In the genomic region with DNA sequence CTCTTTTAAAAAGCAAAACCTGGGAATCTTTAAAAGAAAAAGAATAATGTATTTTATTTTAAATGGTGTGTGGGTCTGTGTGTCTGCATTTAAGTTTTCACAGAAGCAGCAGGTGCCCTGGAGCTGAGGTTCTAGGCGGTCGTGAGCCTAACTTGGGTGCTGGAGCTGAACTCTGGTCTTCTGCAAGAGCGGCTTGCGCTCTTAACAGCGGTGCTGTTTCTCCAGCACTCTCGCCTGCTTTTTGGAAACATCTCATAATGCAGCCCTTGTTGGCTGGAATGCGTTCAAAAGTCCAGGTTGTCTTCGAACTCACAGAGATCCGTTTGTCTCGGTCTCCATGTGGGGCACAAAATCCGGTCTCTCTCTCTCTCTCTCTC, we compare ENCODE assay signal across 8 mouse cellular contexts. TPM values are rescaled to one million over a fixed set of nuclear protein-coding genes. Genes with fewer than 3 reads are reported as not detected.
A peak's percentile ranks its signal among the peaks of the same experiment; 100 is the strongest.
DNase-seq lines count a peak whose midpoint lies in the region; ATAC-seq and TF ChIP-seq lines count a peak whose summit lies in the region.

No protein-coding gene starts in this region.

- H3K27ac ChIP-seq in kidney, adult 2 months (ENCODE audit: insufficient read depth, low read depth, low read length), result no peak overlapping the region
- peak overlapping the region; percentile 61 for H3K27ac ChIP-seq in ES-E14 (ENCODE audit: insufficient read depth, low read depth, low read length, poor library complexity, severe bottlenecking)
- peak overlapping the region; percentile 89 for H3K27ac ChIP-seq in intestine, postnatal 0 days (ENCODE audit: low read depth, low read length)
- H3K27ac ChIP-seq in midbrain, embryonic 10.5 days (replicated peaks), result peak overlapping the region; percentile 90

- no peaks in the 10 kb centered on the region for H3K9me3 ChIP-seq in ES-E14 (ENCODE audit: control insufficient read depth, insufficient read depth, low read depth, low read length)
- no peaks in the 10 kb centered on the region for H3K9me3 ChIP-seq in erythroblast, embryonic 14.5 days (ENCODE audit: control insufficient read depth, low read length)
- no peaks in the 10 kb centered on the region for H3K9me3 ChIP-seq in intestine, postnatal 0 days (ENCODE audit: control insufficient read depth)
- no peaks in the 10 kb centered on the region for H3K9me3 ChIP-seq in midbrain, embryonic 10.5 days (replicated peaks)

- peaks cover 3% of the 10 kb centered on the region; the same call in 1 of the 2 replicates for H3K4me1 ChIP-seq in kidney, adult 2 months (ENCODE audit: control insufficient read depth, insufficient read depth, low read length)
- H3K4me1 ChIP-seq in ES-E14 (ENCODE audit: control insufficient read depth in 2 of 2, insufficient read depth in 2 of 2, low read length in 2 of 2, poor library complexity in 1 of 2), result peaks cover 5 to 11% of the 10 kb centered on the region in 2 experiments; a peak in 3 of 4 replicates
- peaks cover 44% of the 10 kb centered on the region for H3K4me1 ChIP-seq in erythroblast, embryonic 14.5 days (ENCODE audit: control insufficient read depth)
- peaks cover 4% of the 10 kb centered on the region; the same call in 1 of the 2 replicates for H3K4me1 ChIP-seq in intestine, postnatal 0 days (replicated peaks; ENCODE audit: control insufficient read depth, insufficient read depth, low read length)
- H3K4me1 ChIP-seq in midbrain, embryonic 10.5 days, result peaks cover 36% of the 10 kb centered on the region

- no peaks in the 10 kb centered on the region for H3K36me3 ChIP-seq in kidney, adult 2 months (ENCODE audit: control insufficient read depth, insufficient read depth, low read length)
- peaks cover 9% of the 10 kb centered on the region for H3K36me3 ChIP-seq in ES-E14 (ENCODE audit: control insufficient read depth, insufficient read depth, low read length, poor library complexity, severe bottlenecking)
- peaks cover 34% of the 10 kb centered on the region for H3K36me3 ChIP-seq in erythroblast, embryonic 14.5 days (ENCODE audit: control insufficient read depth)
- peaks cover 11% of the 10 kb centered on the region; the same call in 1 of the 2 replicates for H3K36me3 ChIP-seq in intestine, postnatal 0 days (ENCODE audit: control insufficient read depth, insufficient read depth)
- H3K36me3 ChIP-seq in midbrain, embryonic 10.5 days, result peaks cover 33% of the 10 kb centered on the region

- H3K4me3 ChIP-seq in kidney, adult 2 months (ENCODE audit: insufficient read depth, low read depth, low read length), result 0 out of 2 replicates have a peak overlapping the region, but pooled peaks have one; percentile 15
- peak overlapping the region; percentile 48 to 100 for H3K4me3 ChIP-seq in ES-E14 (ENCODE audit: insufficient read depth in 1 of 2, low read depth in 1 of 2, low read length in 2 of 2, poor library complexity in 1 of 2, severe bottlenecking in 1 of 2)
- peak overlapping the region; percentile 97 for H3K4me3 ChIP-seq in erythroblast, embryonic 14.5 days (replicated peaks)
- H3K4me3 ChIP-seq in intestine, postnatal 0 days (ENCODE audit: low read depth, low read length), result peak overlapping the region; percentile 86
- H3K4me3 ChIP-seq in midbrain, embryonic 10.5 days, result peak overlapping the region; percentile 79

- peak overlapping the region; percentile 81 for H3K4me2 ChIP-seq in intestine, postnatal 0 days (replicated peaks; ENCODE audit: low read depth)

- no peak for TF ChIP-seq CTCF in kidney, adult 2 months (conservative IDR thresholded peaks at IDR 0.05; ENCODE audit: insufficient read depth, insufficient read length, low read depth, low read length)
- TF ChIP-seq CTCF in intestine, postnatal 0 days (IDR thresholded peaks at IDR 0.05; ENCODE audit: low read depth), result no peak

- DNase-seq in kidney, adult 2 months, result no peak
- no peak for DNase-seq in kidney, postnatal 14 days
- no peak for DNase-seq in ES-E14 (ENCODE audit: low read depth, low spot score)
- no peak for DNase-seq in midbrain, embryonic 10.5 days (ENCODE audit: low spot score)
- no peak for DNase-seq in Muller cell, postnatal 12 days (ENCODE audit: inconsistent ontology term)
- DNase-seq in urinary bladder, postnatal 4 days (ENCODE audit: low spot score in 2 of 2), result no peak

- no peaks in the 10 kb centered on the region for H3K27me3 ChIP-seq in kidney, adult 2 months (replicated peaks; ENCODE audit: control insufficient read depth, insufficient read depth, low read length)
- H3K27me3 ChIP-seq in erythroblast, embryonic 14.5 days (ENCODE audit: control insufficient read depth), result no peaks in the 10 kb centered on the region
- H3K27me3 ChIP-seq in intestine, postnatal 0 days (replicated peaks; ENCODE audit: control insufficient read depth, insufficient read depth, low read length), result no peaks in the 10 kb centered on the region
- H3K27me3 ChIP-seq in midbrain, embryonic 10.5 days (ENCODE audit: low read depth, poor library complexity, severe bottlenecking), result no peaks in the 10 kb centered on the region

- H3K9ac ChIP-seq in ES-E14 (ENCODE audit: insufficient read depth, low read depth, low read length, poor library complexity, severe bottlenecking), result peak overlapping the region; percentile 59
- H3K9ac ChIP-seq in intestine, postnatal 0 days (ENCODE audit: low read depth, low read length), result peak overlapping the region; percentile 24

- ATAC-seq in intestine, postnatal 0 days, result peak; percentile 26

- WGBS in kidney, adult 2 months, result 9% methylated on average over 11 of the region's 11 CpGs
- 8% methylated on average over 11 of the region's 11 CpGs for WGBS in intestine, postnatal 0 days
- WGBS in midbrain, embryonic 10.5 days, result 9% methylated on average over 11 of the region's 11 CpGs

- TF ChIP-seq POLR2A in kidney, adult 2 months (IDR thresholded peaks at IDR 0.05; ENCODE audit: low read depth, low read length), result no peak

- in situ Hi-C loops in ES-E14 (cut with MboI; ENCODE audit: low sequenced_read_pairs in 2 of 2, unreplicated experiment in 2 of 2), result no loop called here

TF ChIP-seq in ES-E14, 5 proteins besides CTCF, POLR2A, EP300 and RAD21:
- TF ChIP-seq ZNF384 (IDR thresholded peaks at IDR 0.05; ENCODE audit: low read depth, low read length), result no peak
- TF ChIP-seq CHD2 (IDR thresholded peaks at IDR 0.05; ENCODE audit: low read depth, low read length), result no peak
- no peak for TF ChIP-seq ZC3H11A (IDR thresholded peaks at IDR 0.05; ENCODE audit: borderline replicate concordance, low read depth, low read length)
- TF ChIP-seq MAFK (IDR thresholded peaks at IDR 0.05; ENCODE audit: insufficient read depth, low read depth, low read length), result no peak
- no peak for TF ChIP-seq HCFC1 (IDR thresholded peaks at IDR 0.05; ENCODE audit: borderline replicate concordance, insufficient read depth, low read length)
TF ChIP-seq in ES-E14: peak in this region for 0.

RNA-seq across cellular contexts. Expression of a gene that starts 0.5 kb away (rescaled TPM):
- 12.4 and 12.7 TPM in 2 replicates for polyA plus RNA-seq in kidney, adult 2 months (2012; rRNA removed)
- total RNA-seq in ES-E14 (2012; rRNA removed), result 40.7 and 43.5 TPM in 2 replicates
- polyA plus RNA-seq in erythroblast, embryonic 14.5 days (2012), result 2.3 and 2.6 TPM in 2 replicates
- polyA plus RNA-seq in intestine, postnatal 0 days (2015; fragmentation: Nextera tagmentation; extraction: Ambion mirVana), result 23.3 and 24.1 TPM in 2 replicates
- 107 and 110 TPM in 2 replicates for polyA plus RNA-seq in midbrain, embryonic 10.5 days (2016; fragmentation: Nextera tagmentation; extraction: Ambion mirVana)

RNA-seq across cellular contexts. Expression of a gene that starts 1.3 kb away (rescaled TPM):
- polyA plus RNA-seq in kidney, adult 2 months (2012; rRNA removed), result 0.61 and 1.0 TPM in 2 replicates
- 11.4 and 44.2 TPM in 2 replicates for total RNA-seq in ES-E14 (2012; rRNA removed)
- polyA plus RNA-seq in erythroblast, embryonic 14.5 days (2012), result not detected in 2 replicates
- 0.55 and 0.86 TPM in 2 replicates for polyA plus RNA-seq in intestine, postnatal 0 days (2015; fragmentation: Nextera tagmentation; extraction: Ambion mirVana)
- polyA plus RNA-seq in midbrain, embryonic 10.5 days (2016; fragmentation: Nextera tagmentation; extraction: Ambion mirVana), result 3.9 and 6.7 TPM in 2 replicates

RNA-seq across cellular contexts. Expression of a gene that starts 9.2 kb away (rescaled TPM):
- polyA plus RNA-seq in kidney, adult 2 months (2012; rRNA removed), result 101 and 111 TPM in 2 replicates
- 23.2 and 32.8 TPM in 2 replicates for total RNA-seq in ES-E14 (2012; rRNA removed)
- polyA plus RNA-seq in erythroblast, embryonic 14.5 days (2012), result 1.1 and 1.2 TPM in 2 replicates
- 35.9 and 37.8 TPM in 2 replicates for polyA plus RNA-seq in intestine, postnatal 0 days (2015; fragmentation: Nextera tagmentation; extraction: Ambion mirVana)
- polyA plus RNA-seq in midbrain, embryonic 10.5 days (2016; fragmentation: Nextera tagmentation; extraction: Ambion mirVana), result 73.3 and 86.3 TPM in 2 replicates

RNA-seq across cellular contexts. Expression of a gene that starts 31.4 kb away (rescaled TPM):
- 76.3 and 84.1 TPM in 2 replicates for polyA plus RNA-seq in kidney, adult 2 months (2012; rRNA removed)
- 7.0 and 7.4 TPM in 2 replicates for total RNA-seq in ES-E14 (2012; rRNA removed)
- 0.04 and 0.14 TPM in 2 replicates for polyA plus RNA-seq in erythroblast, embryonic 14.5 days (2012)
- 5.1 and 5.4 TPM in 2 replicates for polyA plus RNA-seq in intestine, postnatal 0 days (2015; fragmentation: Nextera tagmentation; extraction: Ambion mirVana)
- 13.9 and 14.9 TPM in 2 replicates for polyA plus RNA-seq in midbrain, embryonic 10.5 days (2016; fragmentation: Nextera tagmentation; extraction: Ambion mirVana)

RNA-seq across cellular contexts. Expression of a gene that starts 39.4 kb away (rescaled TPM):
- polyA plus RNA-seq in kidney, adult 2 months (2012; rRNA removed), result 17.4 and 24.5 TPM in 2 replicates
- total RNA-seq in ES-E14 (2012; rRNA removed), result 11.9 and 19.3 TPM in 2 replicates
- 0.02 and 0.03 TPM in 2 replicates for polyA plus RNA-seq in erythroblast, embryonic 14.5 days (2012)
- 7.1 and 8.2 TPM in 2 replicates for polyA plus RNA-seq in intestine, postnatal 0 days (2015; fragmentation: Nextera tagmentation; extraction: Ambion mirVana)
- 3.7 and 4.7 TPM in 2 replicates for polyA plus RNA-seq in midbrain, embryonic 10.5 days (2016; fragmentation: Nextera tagmentation; extraction: Ambion mirVana)

Comparison
In these comparisons a context has a peak if more than half of its experiments do, and no peak if none do; other contexts are left out.
1. H3K4me3 ChIP-seq: peak in every context shown above with its lines; median percentile 97 in erythroblast, embryonic 14.5 days; 86 in intestine, postnatal 0 days; 79 in midbrain, embryonic 10.5 days; 74 in ES-E14; 15 in kidney, adult 2 months.
2. RNA of a gene that starts 9.2 kb away (polyA plus RNA-seq): 101 to 111 TPM in kidney, adult 2 months, 73.3 to 86.3 TPM in midbrain, embryonic 10.5 days and 35.9 to 37.8 TPM in intestine, postnatal 0 days; 1.1 to 1.2 TPM in erythroblast, embryonic 14.5 days; every median in the first group is over 10 times any median in the second.